Mouse (Mus musculus): ENCODE data around the gene Pitx1.

Gene Pitx1

GRCm38 (mm10) chr13:55784268-55784667 lies 51.7 kb downstream of the Pitx1 start, which contains the start of gene Catsper3:
Gene Catsper3 (plus strand): TSS chr13:55784568.
- DNase-seq (ENCODE audit: low spot score) = no peak

DNA sequence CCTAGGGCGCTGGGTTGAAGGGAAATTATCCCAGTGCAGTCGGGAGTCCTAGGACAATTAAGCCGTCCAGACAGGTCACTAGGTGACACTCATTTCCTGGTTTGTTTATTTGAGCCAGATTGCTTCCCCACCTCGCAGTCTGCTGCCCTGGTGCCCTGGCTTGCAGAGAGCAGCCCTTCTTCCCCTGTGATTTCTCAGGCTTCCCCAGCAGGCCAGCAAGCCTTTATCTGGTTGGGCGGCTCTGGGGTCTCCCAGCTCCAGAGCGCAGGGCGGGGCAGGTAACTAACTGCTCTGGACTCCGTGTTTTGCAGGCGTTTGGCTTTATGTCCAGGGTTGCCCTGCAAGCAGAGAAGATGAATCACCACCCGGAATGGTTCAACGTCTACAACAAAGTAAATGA lies 60.9 kb downstream of the Pitx1 start:
- DNase-seq (ENCODE audit: low spot score) = no peak

All from MN1 (cell line).